Mouse (Mus musculus): ENCODE measurements around the gene Snx22. TPM values are rescaled to one million over a fixed set of nuclear protein-coding genes. Genes with fewer than 3 reads are reported as not detected.

Snx22 gene
- polyA plus RNA-seq, 1 experiment from 2014 or later, result 1.5 TPM

Other genes starting within 250 kb of the Snx22 start
- gene Zfp609, start 242.2 kb downstream of the Snx22 start, polyA plus RNA-seq (2014; fragmentation: Nextera tagmentation; extraction: Ambion mirVana), result 9.1 and 10.0 TPM in 2 replicates
- gene Pclaf, start 179.5 kb downstream of the Snx22 start, polyA plus RNA-seq (2014; fragmentation: Nextera tagmentation; extraction: Ambion mirVana), result 283 and 343 TPM in 2 replicates
- 24.0 and 36.6 TPM in 2 replicates for gene Trip4, start 160.9 kb downstream of the Snx22 start, polyA plus RNA-seq (2014; fragmentation: Nextera tagmentation; extraction: Ambion mirVana)
- gene Csnk1g1, start 160.8 kb downstream of the Snx22 start, polyA plus RNA-seq (2014; fragmentation: Nextera tagmentation; extraction: Ambion mirVana), result 17.0 and 20.8 TPM in 2 replicates
- gene Ppib, start 9.5 kb downstream of the Snx22 start, polyA plus RNA-seq (2014; fragmentation: Nextera tagmentation; extraction: Ambion mirVana), result 622 and 701 TPM in 2 replicates
- 90.1 and 130 TPM in 2 replicates for gene Snx1, start 56.9 kb upstream of the Snx22 start, polyA plus RNA-seq (2014; fragmentation: Nextera tagmentation; extraction: Ambion mirVana)
- gene Ciao2a, start 56.9 kb upstream of the Snx22 start, polyA plus RNA-seq (2014; fragmentation: Nextera tagmentation; extraction: Ambion mirVana), result 164 and 171 TPM in 2 replicates
- gene Dapk2, start 88.5 kb upstream of the Snx22 start, polyA plus RNA-seq (2014; fragmentation: Nextera tagmentation; extraction: Ambion mirVana), result 3.3 and 4.2 TPM in 2 replicates